Mouse (Mus musculus) adrenal gland, postnatal 25 days (tissue): ENCODE measurements around the gene Dirc2. TPM values are rescaled to one million over a fixed set of nuclear protein-coding genes. Genes with fewer than 3 reads are reported as not detected.
A peak's percentile ranks its signal among the peaks of the same experiment; 100 is the strongest.

Source experiments
- DNase-seq: peaks from one replicate; pipeline ENCODE4 v3.0.0; 2021; ENCODE audit warnings: mixed read lengths
- total RNA-seq: library from RNA; stranded (reverse); gene quantifications from 2 replicates; pipeline ENCODE4 v1.2.3, GENCODE M21; 2021

Gene Dirc2
- total RNA-seq, 1 experiment from 2014 or later = 34.0 TPM

GRCm38 (mm10) chr16:35772598-35772997 is 3.4 kb upstream of the Dirc2 start:
- DNase-seq = no peak

DNA sequence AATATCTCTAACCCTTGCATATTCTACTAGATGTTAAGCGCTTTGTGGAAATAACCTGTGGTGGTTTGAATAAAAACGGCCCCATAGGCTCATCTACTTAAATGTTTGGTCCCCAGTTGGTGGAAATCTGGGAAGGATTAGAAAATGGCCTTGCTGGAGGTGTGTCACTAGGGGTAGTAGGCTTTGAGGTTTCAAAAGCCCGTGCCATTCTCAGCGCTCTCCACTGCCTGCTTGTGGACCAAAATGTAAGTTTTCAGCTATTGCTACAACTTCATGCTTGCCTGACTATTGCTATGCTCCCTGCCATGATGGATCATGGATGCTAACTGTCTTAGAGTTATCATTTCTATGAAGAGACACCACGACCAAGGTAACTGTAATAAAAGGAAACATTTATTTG is 2.5 kb upstream of the Dirc2 start:
- DNase-seq = no peak

DNA sequence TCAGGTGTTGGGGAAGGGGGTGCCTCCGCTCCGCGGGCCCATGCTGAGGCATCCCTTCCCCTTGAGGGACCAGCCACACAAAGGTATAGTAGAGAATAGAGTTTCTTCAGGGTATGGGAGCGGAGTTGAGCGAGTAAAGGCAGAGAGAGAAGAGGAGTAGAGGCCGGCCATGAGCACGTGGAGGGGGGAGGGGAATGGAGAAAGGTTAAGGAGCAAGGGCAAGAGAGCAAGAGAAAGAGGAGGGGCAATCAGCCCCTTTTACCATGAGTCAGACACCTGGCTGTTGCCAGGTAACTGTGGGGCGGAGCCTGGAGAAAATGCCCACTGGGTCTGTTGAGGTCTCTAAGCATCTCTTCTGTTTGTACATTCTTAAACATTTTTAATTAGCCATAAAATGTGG is 2.0 kb upstream of the Dirc2 start:
- DNase-seq = no peak

- DNase-seq = peak; percentile 92
Measured at GRCm38 (mm10) chr16:35769878-35770657, 912 bp upstream of the Dirc2 start, which contains the start of gene Hspbap1. Gene Hspbap1 (plus strand): TSS chr16:35770375.

DNA sequence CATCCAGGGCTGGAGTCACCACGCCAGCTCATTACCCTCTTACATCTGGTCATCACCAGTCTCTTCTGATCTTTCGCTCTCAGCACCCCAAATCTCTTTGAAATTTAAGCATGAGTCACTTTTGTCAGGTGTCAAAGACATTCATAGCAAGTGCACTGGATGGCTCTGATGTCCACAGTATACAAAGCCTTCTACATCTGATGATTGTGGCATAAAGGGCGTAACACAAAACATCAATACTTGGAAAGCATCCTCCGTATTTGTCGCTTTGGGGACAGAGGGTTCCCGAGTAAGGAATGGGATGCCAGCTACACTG is 729 bp downstream of the Dirc2 start:
- DNase-seq = no peak

GRCm38 (mm10) chr16:35766366-35766765 is 2.8 kb downstream of the Dirc2 start:
- no peak for DNase-seq

GRCm38 (mm10) chr16:35765449-35765848 is 3.7 kb downstream of the Dirc2 start:
- DNase-seq = no peak

DNA sequence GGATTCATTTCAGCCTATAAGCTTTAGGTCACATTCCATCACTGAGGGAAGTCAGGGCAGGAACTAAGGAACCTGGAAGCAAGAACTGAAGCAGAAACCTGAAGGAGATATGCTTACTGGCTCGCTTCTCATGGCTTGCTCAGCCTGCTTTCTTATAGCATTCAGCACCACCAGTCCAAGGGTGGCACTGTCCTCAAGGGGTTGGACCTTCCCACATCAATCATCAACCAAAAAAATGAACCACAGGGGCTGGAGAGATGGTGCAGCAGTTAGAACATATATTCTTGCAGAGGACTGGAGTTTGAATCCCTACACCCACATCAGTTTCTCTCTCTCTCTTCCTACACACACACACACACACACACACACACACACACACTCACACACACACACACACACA is 4.2 kb downstream of the Dirc2 start:
- DNase-seq = no peak

- no peak for DNase-seq
Measured at GRCm38 (mm10) chr16:35763590-35764296, 5.4 kb downstream of the Dirc2 start.

GRCm38 (mm10) chr16:35759401-35759800 is 9.8 kb downstream of the Dirc2 start:
- no peak for DNase-seq

DNA sequence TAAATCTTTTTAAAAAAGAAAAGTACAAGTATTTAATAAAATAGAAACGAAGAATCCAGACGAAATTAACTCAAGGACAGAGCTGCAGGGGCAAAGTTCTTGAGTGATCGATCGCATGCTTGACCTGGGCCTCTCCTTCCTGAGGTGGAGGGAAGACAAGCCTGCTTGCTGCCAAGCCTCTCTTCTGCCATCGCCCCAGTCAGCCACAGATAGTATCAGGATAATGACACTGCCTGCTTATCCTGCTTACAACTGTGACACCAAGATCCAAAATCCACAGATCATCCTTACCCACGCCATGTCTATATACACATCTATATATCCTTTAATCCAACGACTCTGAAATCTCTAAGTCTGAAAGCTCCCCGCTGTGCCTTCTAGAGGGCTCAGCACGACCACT is 12.5 kb downstream of the Dirc2 start:
- DNase-seq = no peak

DNA sequence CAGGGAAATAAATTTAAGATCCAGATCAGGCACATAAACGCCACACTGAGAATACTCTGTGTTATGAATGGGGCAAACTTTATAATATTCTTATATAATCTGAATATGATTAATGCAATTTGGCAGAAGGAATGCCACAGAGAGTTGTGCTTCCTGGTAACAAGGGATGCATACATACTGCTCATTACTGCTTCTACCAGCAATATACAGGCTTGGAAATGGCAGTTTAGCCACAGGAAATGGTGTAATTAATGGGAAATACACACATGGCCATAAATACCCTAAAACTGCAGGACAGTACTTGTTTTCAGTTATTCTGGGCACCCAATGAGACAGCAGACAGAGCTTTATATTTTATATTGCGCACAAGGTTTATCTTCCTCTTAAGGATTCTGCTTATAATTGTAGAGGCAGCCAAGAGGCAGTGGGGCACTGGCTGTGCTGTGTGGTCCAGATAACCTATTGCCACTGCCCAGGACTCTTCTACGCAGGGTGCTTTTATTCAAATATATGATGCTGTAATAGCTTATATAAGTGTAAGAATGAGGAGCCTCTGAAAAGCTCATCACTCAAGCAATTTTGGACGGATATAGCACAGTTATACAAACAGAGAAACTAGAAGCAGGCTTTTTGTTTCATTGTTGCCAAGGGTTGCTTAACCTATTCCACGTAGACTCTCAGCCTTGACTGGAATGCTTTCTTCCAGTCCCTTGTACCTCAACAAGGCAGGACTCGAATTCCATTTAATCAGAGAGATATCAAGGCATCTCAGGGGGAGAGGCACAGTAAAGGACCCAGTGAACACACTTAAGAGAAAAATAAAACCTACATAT is 13.4 kb downstream of the Dirc2 start:
- DNase-seq = no peak

- DNase-seq = no peak
Measured at GRCm38 (mm10) chr16:35753926-35754325, 15.2 kb downstream of the Dirc2 start.

GRCm38 (mm10) chr16:35751841-35752240 is 17.3 kb downstream of the Dirc2 start:
- DNase-seq = no peak

- DNase-seq = no peak
Measured at GRCm38 (mm10) chr16:35749385-35749784, 19.8 kb downstream of the Dirc2 start.

DNA sequence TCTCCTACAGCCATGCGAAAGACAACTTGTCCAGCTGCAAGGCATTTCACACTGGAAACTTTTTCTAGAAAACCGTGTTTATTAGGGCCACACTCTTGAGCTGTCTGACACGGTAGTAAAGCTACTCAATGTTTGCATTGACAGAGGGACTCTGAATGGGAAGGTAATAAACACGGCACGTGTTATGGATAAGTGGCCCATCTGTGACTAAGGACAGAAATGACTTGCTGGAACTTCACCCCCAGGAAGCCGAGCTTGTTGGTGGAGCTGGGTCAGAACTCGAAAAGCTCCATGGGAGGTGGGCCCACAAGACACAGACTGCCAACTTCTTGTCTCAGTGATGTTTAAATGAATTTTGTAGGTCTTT is 20.9 kb downstream of the Dirc2 start:
- DNase-seq = no peak

- DNase-seq = no peak
Measured at GRCm38 (mm10) chr16:35747417-35748236, 21.5 kb downstream of the Dirc2 start.

GRCm38 (mm10) chr16:35742251-35742937 is 26.8 kb downstream of the Dirc2 start:
- no peak for DNase-seq

DNA sequence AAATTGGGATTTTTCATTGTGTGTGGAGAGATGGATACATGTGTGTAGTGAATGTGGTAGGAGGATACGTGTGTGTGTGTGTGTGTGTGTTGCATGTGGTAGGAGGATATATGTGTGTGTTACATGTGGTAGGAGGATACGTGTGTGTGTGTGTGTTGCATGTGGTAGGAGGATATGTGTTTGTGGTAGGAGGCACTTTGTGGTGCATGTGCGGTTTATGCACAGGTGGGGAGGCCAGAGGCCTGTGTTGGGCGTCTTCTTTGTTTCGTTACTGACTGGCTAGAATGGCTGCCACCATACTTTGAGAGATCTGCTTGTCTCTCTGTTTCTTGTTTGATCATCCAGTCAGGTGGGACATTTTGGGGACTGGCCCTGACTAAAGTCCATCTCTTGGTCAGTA is 27.5 kb downstream of the Dirc2 start:
- no peak for DNase-seq

DNA sequence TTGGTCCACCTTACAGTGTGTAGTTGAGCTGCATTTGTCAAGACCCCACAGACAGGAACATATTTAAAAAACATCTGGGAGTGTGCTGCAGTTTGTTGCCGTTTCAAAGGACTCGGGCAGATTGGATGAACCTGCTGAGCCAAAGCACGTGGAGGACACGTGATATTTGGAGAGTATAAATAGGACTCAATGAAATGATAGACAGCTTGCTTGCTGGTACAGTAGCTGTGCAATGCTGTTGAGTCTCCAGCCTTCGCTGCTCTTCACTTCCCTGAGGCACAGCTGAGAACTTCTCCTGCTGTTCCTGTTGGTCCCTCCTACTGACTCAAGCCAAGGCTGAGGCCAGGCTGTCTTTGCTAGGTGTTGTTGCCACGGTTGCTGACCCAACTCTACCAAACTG is 28.2 kb downstream of the Dirc2 start:
- DNase-seq = no peak

DNA sequence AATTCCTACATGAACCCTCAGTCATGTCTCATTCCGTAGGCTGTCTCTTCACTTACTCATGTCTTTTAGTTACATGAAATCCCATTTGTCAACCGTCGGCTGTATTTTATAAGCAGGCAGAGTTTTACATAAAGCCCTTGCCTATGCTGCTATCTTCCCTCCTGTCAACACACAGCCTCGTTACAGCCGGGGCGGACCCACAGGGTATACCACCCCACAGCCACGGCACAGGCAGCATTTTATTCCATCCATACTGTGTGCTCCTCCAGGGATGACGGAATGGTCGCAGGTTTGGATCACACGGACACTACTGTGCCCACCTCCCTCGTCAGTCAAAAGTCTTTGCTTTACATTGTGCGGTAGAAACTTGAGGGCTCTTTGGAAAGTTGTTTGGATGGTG is 28.8 kb downstream of the Dirc2 start:
- DNase-seq = no peak

DNA sequence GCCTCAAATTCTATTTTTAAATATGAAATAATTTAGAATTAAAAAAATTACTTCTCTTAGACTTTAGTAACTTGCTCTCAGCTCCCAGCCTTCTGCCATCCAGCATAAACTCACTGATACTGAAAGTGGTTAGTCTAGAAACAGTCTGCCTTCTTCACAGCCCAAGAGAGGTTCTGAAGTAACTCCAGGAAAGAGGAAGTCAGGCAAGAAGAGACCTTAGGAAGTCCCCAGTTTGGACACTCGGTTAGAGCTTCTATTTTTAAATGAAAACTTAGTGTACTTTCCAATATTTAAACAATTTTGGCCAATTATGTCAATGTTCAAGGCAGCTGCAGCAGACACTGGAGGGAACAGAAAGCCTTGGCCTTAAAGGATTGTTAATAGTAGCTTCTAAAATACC is 29.6 kb downstream of the Dirc2 start:
- no peak for DNase-seq
